Mouse (Mus musculus): ENCODE results near the gene Col4a4.

GRCm38 (mm10) chr1:82577339-82577738, 9.3 kb downstream of the Col4a4 start:
- TF ChIP-seq POLR2A (IDR thresholded peaks at IDR 0.05; ENCODE audit: extremely low read depth, insufficient read depth, low read length) = no peak
- no peak for TF ChIP-seq CTCF (IDR thresholded peaks at IDR 0.05; ENCODE audit: extremely low read depth, insufficient read depth, low read length)
